Mouse (Mus musculus) gastrocnemius, postnatal 36 days (tissue): ENCODE data around the gene Gm8677. TPM values are rescaled to one million over a fixed set of nuclear protein-coding genes. Genes with fewer than 3 reads are reported as not detected.
"Not testable (repeated sequence)": the region's sequence is repeated elsewhere in the genome, so short reads cannot be mapped to it uniquely, and the experiment has no call there.

Source experiments
- DNase-seq, 2 experiments: peaks; one replicate each; pipeline ENCODE4 v3.0.0; 2022
- intact Hi-C: fragments of 180-260 bp; cut with DNase I; formaldehyde crosslinking; loops from one replicate; pipeline ENCODE4 v1.15.1; 2025
- long read RNA-seq, 2 experiments: library from polyadenylated mRNA; stranded (forward); transcript quantifications; one replicate each; pipeline ENCODE4 v2.0.0; 2021
- total RNA-seq, 2 experiments: library from RNA; stranded (reverse); gene quantifications; 2 replicates each; pipeline ENCODE4 v1.2.3; 2021

The Gm8677 gene
- total RNA-seq, result not detected
- long read RNA-seq, experiment 1, result 0 reads
- long read RNA-seq, experiment 2, result 0 reads

- intact Hi-C loops, DNase-seq: not testable (repeated sequence)
These were observed at the start of gene Gm8677 for GRCm38 (mm10) chr7:22534787-22535186. Gene Gm8677 (minus strand): TSS chr7:22534887.

DNA sequence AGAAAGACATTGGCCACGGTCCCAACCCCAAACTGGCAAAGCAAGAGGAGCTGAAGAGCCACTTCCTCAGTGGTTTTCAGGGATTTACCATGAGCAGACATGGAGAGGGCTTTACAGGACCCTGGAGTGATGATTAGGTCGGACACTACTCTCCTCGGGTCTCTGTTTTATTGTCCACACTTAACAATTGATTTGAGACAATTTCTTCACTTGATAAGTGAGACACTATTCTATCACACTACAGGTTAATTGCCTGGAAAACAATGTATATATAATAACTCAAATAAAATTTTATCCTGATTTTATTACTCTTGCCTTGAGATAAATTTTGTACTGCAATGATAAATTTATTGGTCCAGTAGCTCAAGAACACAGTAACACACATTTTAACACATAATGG is 30.6 kb upstream of the Gm8677 start, which contains the start of gene Gm4201:
TSS of gene Gm4201 (minus strand) at position 101 of the 400 bp plus-strand sequence.
- intact Hi-C loops, DNase-seq: not testable (repeated sequence)

DNA sequence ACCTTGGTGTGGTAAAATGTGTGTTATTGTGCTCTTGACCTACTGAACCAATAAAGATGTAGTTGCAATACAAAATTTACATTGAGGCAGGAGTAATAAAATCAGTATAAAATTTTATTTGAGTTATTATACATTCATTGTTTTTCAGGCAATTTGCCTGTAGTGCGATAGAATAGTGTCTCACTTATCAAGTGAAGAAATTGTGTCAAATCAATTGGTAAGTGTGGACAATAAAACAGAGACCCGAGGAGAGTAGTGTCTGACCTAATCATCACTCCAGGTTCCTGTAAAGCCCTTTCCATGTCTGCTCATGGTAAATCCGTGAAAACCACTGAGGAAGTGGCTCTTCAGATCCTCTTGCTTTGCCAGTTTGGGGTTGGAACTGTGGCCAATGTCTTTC is 12.0 kb downstream of the Gm8677 start, which contains the start of gene Vmn1r152:
TSS of gene Vmn1r152 (plus strand) at position 301 of the 400 bp plus-strand sequence.
- intact Hi-C loops, DNase-seq: not testable (repeated sequence)

- intact Hi-C loops, DNase-seq: not testable (repeated sequence)
These were observed 35.1 kb downstream of the Gm8677 start, which contains the start of gene Vmn1r151 for GRCm38 (mm10) chr7:22499578-22499977. Gene Vmn1r151 (minus strand): TSS chr7:22499678.

Other genes starting within 250 kb of the Gm8677 start
- not detected for gene Gm4187, start 205.2 kb downstream of the Gm8677 start, total RNA-seq
- not detected for gene Gm8660, start 163.8 kb downstream of the Gm8677 start, total RNA-seq
- not detected for gene Vmn1r148, start 121.3 kb downstream of the Gm8677 start, total RNA-seq
- gene Vmn1r149, start 96.7 kb downstream of the Gm8677 start, total RNA-seq, result not detected
- gene Gm10665, start 70.8 kb downstream of the Gm8677 start, total RNA-seq, result not detected
- gene Vmn1r151, start 35.2 kb downstream of the Gm8677 start, total RNA-seq, result not detected
- gene Vmn1r152, start 11.9 kb downstream of the Gm8677 start, total RNA-seq, result not detected
- not detected for gene Gm4201, start 30.5 kb upstream of the Gm8677 start, total RNA-seq
- not detected for gene Gm4565, start 53.2 kb upstream of the Gm8677 start, total RNA-seq
- gene Vmn1r155, start 123.1 kb upstream of the Gm8677 start, total RNA-seq, result not detected
- not detected for gene Gm8693, start 157.4 kb upstream of the Gm8677 start, total RNA-seq
- gene Gm4567, start 184.8 kb upstream of the Gm8677 start, total RNA-seq, result not detected
- not detected for gene Vmn1r157, start 226.8 kb upstream of the Gm8677 start, total RNA-seq